Mouse (Mus musculus): Measurements from ENCODE around the gene Hmgcll1. TPM values are rescaled to one million over a fixed set of nuclear protein-coding genes. Genes with fewer than 3 reads are reported as not detected.

The Hmgcll1 gene
- polyA plus RNA-seq (2015; fragmentation: Nextera tagmentation; extraction: Ambion mirVana), result 0.18 and 0.27 TPM in 2 replicates

DNA sequence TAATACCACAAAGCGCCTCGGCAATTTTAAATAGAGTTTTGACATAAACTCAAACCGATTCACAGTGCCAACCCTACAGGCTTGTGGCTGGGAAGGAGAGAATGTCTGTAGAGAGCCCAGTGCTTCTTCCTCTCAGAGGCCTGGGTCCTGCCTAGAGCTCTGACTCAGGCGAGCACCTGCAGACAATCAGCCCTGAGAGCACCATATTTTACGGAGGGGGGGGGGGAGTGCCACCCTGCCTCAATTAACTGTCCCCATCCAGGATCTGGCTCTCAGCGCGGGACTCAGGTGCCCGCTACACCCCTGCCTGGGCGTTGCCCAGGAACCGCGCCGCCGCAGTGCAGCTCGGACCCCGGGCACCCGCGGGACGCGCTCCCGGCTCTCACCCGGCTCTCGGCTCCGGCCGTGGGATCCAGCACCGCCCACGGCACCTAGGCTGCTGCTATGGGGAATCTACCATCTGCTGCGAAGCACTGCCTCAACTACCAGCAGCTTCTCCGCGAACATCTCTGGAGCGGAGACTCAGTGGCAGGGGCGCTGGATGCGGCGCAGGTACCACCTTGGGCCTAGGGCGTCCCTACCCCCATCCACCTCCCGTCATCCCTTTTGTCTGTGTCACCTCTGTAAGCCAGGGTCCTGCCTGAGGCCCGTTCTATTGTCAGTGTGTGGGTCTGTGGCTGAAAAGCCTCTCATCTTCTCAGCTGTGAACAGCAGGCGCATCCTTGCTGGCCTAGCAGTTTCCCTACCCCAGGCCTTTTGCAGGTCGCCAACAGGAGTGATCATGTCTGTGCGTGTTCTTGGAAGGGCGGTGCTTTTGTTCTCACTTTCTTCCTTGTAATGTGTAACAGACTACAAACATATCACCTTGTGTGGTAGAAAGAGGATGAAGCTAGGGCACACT, at the start of gene Hmgcll1:
TSS of gene Hmgcll1 (plus strand) at position 225 of the 901 bp plus-strand sequence.
- DNase-seq (ENCODE audit: low spot score), result no peak

DNA sequence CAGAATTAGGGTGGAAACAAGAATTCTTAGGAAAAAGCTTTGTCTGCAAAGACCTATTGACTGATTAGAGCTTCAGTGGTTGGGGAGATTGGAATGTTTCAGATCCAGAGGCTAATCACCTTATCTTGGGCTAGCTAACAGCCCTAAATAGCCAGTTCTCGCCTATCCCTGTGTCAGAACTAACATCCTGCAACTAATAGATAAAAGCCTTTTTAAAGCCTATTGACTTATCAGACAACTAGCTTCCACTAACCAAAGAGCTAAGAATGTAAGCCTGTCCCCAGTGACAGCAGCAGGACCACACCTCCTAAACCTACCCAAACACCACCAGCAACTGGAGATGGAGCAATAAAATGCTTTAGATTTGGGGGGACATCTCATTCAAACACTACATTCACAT, 34.6 kb upstream of the Hmgcll1 start:
- no peak for DNase-seq (ENCODE audit: low spot score)

DNA sequence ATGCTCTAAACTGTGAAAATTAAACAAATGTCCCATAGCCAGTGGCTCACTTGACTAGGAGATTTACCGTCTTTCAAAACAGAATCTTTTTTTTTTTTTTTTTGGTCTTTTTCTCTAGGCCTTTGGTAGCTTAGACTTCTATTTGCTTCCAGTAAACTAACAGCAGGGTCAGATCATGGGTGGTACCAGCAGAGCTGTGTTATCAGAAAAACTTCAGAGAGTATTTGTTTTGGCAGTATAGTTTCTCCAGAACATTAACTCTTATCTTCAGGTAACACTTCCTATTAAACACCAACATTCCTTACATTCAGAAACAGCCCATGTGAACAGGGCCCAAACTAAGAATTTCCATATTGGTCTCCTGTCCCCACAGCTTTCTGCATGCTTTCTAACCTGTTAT, 33.5 kb upstream of the Hmgcll1 start:
- no peak for DNase-seq (ENCODE audit: low spot score)

DNA sequence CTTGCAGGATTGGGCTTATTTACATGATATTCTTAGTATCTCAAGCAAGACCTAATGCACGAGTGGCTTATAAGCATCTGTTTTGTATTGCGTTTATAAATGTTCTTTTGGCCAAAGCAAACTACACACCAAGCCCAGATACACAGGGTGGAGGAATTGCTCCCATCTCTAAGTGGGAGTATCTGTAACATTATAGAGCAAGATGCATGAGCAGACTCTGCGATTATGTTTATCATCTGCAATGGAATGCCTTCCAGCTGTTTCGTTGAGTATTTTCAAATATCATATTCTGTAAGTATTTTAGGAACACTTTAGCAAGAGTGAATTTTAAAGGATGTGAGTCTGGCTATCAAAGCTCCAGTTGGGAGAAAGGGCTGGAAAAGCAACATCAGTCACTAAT, 25.2 kb upstream of the Hmgcll1 start:
- DNase-seq (ENCODE audit: low spot score), result no peak

DNA sequence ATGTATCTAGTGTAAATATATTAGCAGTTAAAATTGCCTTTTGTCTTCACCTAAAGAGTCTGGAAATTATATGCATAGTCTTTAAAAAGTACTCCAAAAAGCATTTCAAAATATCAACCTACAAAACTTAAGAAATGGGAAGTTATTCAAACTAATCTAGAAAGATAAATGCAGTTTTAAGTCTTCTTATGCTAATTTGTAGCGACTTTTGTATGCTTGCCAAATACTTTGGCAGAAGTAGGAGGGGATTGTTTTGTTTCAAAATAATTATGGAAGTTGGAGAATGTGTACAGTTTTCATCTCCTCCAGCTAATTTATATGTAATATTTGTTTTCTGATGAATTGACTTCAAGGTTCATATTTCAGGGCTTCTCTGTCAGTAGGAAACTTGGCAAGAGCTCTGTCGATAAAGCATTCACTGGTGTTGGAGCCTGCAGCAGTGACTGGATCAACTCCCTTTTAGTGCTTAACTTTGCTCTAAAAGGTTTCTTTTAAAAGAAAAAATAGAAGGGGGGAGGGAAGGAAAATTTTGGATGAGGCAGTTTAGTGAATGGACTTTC, 15.8 kb upstream of the Hmgcll1 start:
- no peak for DNase-seq (ENCODE audit: low spot score)

DNA sequence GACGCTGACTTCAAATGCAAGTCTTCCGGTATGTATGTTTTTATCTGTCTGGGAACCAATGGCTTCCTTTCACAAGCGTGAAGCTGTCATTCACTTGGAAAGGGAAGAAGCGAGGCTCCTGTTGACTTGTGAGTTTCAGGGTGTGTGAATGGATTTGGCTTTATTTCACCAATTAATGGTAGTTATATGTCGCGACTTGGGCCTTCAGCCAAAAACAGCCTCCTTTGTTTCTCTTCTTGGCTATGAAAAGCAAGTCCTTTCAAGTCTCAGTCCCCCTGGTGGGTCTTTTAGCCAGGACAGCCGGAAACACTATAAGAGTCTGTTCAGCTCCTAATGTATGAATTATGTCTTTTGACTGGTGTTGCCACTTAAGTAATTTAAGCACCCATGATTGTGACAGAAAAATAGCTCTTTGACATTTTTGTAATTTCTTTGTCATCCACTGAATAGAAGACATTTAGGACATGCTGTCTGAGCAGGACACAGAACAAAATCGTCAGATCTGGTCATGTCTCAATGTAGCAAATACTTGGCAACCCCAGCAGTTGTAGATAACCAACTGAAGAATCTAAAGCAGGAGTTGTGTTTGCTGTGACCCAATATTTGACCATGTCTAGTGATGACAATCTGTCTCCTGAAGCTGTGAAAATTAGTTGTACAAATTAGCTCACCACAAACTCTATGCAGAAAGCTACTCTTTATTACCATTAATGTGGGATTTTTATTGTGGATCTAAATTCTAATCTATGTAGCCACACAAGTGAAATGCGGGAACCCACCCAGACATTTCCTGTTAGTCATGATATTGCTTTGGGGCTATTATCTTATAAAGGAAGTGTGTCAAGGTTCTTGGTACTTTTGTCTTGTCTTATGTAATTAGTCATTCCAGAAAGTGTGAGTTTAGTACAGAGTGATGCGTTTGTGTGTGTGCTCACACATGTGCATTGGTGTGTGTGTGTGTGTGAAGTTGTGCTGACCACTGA, 13.5 kb upstream of the Hmgcll1 start:
- DNase-seq (ENCODE audit: low spot score), result no peak

DNA sequence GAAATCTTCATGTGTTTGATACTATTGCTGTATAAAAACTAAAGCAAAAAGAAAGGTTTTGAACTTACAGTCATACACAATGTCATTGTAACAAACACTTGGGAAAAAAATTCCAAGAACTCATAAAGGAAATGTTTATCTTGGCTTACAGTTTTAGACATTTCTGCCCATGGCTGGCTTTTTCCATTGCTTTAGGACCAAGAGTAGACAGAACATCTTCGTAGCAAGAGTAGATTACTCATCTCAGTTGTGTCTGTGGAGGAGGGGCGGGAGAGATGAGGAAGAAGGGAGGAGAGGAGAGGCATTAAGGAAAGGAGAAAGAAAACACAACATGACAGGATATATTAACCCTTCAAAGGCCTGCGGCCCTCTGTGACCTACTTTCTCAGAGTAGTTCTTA, 11.6 kb upstream of the Hmgcll1 start:
- DNase-seq (ENCODE audit: low spot score), result no peak

DNA sequence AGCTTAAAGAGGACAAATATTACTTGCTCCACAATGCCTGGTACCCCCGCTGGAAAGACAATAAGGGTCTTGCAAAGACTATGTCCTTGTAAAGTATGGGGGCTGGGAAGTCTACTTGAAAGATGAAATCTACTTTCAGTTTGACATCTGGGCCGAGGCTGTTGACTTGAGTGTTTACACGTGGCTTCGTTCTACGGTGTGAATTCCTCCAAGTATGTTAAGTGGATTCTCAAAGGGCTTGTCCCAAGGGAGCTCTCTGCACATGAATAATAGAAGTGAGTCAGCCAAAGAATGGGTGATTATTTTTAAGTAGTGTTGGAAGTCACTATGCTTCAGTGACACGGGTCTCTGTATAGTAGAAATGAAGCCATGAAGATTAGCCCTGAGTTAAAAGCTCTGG, 11.0 kb upstream of the Hmgcll1 start:
- DNase-seq (ENCODE audit: low spot score), result no peak

DNA sequence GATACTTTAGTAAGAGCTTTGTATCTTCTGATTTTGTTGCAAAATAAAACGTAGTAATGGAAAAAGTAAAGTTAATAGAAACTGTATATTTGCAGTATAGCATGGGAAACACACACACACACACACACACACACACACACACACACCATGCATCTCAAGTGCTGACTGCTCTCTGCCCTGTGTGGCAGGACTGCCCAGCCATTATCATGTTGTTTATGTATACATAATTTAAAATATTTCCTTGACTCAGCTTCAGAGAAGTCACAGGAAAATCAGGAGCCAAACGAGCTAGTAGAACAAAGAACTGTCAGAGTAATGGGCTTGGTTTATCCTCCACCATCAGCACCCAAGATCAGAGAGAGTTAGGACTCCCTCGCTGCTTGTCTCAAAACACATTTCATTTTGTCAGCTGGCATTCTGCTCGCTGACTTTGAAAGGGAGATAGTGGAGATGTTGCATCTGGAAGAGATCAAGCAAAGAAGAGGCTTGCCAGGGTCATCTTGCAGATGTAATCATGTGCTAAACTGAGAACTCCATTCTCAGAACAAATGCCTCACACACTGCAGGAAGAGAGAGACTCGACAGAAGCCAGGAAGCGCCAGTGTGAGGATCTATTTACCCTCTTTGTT, 7.2 kb upstream of the Hmgcll1 start:
- DNase-seq (ENCODE audit: low spot score), result no peak

DNA sequence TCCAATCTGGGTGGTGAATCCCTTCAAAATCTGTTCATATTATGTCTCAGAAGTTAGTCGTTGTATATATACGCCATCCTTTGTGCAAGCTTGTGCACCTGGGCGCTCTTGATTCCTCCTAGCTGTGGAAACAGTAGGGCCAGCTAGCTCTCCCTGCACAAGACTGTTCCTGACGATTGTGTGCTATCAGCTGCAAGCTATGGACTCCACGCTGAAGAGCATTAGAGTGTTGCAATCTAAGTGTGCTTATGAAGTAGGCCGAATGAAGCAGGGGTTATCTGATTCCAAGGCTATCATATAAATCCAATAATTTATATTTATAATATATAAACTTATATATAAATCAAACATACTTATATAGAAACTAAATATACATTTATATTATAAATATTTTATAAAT, 866 bp upstream of the Hmgcll1 start:
- no peak for DNase-seq (ENCODE audit: low spot score)

DNA sequence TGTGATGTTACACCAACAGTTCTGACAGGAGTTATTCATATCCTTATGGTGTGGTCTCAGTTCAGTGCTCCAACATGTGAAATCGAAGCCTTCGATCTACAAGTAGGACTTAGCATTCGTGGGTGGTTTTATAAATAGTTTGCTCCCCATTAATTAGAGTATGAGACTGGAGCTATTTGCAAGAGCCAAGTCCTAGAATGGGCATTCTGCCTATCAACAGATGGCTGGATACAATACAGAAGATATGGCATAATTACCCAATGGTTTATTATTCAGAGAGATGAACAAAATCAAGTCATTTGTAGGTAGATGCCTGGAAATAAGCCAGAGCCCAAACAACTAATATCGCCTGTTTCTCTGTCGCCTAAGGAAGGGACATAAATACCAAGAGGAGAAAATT, 1.3 kb downstream of the Hmgcll1 start:
- no peak for DNase-seq (ENCODE audit: low spot score)

DNA sequence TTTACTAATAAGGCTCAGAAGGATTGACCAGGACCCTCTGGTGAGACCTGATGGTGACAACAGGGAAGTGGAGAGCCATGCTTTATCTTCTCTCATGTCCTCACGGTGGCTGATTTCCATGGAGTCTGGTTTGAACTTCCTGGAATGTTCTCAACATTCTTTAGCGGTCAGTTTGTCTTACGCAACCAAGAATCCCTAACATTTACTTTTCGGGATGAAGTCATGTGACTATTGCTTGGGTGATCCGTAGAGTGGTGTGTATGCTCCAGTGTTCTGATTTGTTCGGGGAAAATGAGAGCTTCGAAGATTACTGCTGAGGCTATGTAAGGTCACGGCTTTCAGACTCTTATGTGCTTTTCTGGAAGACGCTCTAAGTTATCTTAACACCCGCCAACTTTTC, 1.9 kb downstream of the Hmgcll1 start:
- DNase-seq (ENCODE audit: low spot score), result no peak

DNA sequence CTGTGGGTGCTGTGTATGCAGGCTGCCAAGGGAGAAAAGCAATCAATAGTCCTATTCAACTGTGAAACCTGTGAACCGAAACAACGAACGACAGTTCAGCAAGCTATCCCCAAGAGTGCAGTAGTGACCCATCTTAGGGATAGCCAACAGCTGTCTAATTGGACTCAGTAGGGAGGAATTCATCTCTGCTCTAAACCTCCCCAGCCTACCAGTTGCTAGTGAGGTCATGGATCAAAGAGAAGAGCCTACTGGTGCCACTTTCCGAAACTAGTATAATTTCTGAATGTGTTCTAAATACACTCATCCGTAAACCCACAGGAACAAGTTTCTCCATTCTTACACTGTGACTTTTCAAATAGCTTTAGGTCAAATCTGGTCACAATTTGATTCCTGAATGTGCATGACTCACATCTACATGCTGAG, 8.9 kb downstream of the Hmgcll1 start:
- DNase-seq (ENCODE audit: low spot score), result no peak

DNA sequence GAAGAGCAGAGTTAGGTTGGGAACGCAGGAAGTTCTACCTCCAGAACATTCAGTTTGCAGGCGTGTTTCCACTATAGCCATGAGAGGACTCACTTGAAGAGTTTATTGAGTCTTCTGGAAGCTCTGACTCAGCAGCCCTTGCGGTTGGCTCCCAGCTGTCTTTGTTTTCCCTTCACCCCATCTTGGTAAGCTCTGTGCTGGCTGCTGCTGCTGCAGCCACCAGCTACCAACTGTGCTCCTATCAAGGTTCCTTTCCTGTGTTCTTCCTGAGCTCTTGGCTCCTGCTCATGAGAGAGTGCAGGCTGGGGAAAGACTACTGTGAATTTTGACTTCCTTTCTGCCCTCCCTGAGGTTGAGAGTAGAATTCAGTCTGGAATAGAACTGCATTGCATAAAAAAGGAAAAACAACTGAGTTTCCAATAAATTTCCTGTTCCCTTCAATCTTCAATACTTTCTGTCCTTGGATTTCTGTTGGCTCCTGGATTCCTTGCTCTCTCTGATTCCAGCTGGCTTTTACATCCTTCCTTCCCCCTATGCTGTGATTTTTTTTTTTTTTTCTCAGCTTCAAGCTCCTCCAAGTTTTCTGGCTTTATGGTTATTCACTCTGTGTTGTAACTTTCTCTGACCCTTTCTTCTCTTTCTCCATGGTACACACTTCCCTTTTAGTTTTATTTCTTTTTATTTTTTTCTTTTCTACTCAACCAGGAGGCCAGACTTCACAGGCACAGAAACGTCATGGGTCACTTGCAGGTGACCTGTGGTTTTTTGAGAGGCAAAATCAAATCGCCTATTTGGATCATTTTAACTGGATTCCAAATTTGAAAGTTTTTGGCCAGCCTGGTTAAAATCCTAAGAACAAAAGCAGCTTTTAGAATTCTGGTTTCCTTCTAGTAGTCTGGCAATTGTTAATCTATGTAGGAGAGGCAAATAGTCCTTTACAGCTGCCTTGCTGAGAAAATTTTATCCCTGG, 9.9 kb downstream of the Hmgcll1 start:
- no peak for DNase-seq (ENCODE audit: low spot score)

DNA sequence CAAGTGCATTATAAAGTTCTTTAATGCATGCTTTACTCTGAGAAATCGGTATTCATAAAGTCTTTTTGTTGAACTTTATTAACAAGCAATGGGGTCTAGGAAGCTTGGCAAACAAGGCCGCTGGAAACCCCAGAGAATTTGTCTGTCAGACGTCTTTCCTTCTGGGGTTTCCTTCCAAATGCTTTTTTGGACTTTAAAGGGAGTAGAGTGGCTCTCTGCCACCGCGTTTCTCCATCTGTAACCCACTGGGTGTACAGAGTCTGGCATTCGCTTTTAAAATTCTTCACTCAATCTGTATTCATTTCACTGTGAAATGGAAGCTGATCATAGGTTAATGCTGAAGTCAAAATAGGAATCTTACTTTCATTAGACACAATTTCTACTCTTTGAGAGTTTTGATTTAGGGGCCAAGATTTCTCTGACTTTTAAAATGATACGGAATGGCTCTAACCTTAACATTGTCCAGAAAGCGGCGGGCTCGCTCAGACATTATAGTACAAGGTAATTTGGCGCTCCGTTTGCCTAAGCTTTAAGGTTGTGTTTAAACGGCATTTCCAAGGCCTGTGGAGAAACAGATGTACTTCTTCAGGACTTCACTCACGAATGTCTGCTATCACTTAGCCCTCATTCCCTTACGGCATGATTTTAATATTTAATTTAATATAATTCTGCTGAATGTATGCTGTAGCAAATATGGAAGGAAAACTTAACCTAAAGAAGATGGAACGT, 15.0 kb downstream of the Hmgcll1 start:
- DNase-seq (ENCODE audit: low spot score), result no peak

DNA sequence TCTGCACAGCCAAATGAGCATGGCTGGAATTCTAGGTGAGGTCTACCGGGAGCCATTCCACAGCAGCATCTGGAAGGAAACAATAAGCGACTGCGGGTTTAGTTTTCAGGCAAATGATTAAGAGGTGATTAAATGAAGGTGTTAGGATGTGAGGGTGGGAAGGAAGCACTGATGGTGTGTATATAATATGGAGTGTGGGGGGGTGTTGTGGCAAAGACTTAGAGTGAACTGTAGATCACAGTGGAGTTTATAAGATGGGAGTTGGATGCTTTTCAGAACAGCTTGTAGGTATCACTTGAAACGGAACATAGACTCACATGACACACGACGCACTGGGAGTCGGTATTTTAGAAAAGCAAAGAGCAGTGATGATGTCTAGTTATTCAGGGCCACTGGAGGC, 20.4 kb downstream of the Hmgcll1 start:
- no peak for DNase-seq (ENCODE audit: low spot score)

DNA sequence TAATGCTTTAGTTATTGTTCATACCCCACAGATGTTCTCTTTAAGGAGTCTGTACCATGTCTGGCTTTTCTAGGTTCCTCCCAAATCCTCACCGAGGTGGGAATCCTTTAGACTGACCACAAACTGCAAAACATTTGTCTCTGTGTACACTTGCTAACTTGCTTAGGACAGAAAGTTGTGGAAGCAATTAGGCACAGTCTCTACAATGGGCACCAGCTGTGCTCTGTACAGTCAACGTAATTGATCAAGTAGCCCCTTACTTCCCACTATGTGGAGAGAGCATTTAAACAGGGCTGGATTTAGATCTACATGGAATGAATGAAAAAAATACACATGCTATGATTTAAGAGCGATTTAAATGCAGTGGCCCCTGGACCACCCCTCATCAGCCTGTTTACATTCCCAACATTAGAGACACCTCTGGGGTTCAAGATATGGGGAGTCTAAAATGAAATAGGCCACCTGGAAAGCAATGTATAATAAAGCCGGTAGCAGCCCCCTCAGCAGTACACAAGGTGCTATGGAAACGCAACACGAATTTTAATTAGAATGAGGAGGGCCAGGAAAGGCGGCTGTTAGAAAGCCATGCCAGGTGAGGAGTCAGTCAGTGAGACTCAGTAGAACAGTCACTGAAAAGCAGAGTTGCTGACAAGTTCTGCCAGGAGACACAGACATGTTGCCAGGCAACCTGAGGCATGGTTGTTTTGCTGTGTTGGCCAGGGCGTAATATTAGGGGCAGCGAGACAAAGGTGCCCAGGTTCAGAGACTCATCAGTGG, 23.9 kb downstream of the Hmgcll1 start:
- DNase-seq (ENCODE audit: low spot score), result no peak

DNA sequence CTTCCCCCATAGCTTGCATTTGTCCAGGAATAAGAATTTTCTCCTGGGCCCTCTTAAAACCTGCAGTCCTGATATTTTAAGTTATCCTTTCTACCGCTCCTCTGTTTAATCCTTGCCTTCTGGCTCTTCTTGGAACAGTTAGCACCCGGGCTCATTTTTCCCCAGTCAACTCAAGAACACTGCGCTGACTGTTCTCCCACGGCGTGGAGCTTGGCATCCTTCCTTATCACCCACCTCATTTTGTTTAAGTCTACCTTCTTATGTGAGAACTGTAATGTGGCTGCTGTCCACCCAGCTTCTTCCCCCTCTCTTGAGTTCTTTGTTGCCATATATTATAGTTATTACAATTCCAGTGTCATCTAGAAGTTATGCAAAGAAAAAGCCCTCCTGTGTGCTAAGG, 25.1 kb downstream of the Hmgcll1 start:
- DNase-seq (ENCODE audit: low spot score), result no peak

DNA sequence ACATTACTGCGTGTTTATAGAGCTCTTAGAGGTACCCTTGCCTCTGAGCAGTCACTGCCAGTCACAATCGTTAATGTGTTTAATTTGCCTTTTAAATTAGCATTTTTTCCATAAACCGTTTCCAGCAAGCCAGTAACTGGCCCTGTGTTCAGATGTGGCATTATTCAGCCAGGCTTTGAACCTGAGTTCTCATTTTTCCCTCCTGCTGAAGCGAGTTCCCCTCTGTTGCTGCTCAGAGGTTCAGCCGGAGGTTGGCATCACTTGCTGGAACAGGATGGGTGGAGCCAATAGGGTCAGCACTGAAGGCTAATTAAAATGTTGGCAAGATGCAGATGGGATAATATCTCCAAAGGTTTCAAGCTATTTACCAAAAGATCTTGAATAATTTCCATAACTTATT, 28.7 kb downstream of the Hmgcll1 start:
- no peak for DNase-seq (ENCODE audit: low spot score)

Measured in thymus, postnatal 0 days (tissue).